In the genomic region with DNA sequence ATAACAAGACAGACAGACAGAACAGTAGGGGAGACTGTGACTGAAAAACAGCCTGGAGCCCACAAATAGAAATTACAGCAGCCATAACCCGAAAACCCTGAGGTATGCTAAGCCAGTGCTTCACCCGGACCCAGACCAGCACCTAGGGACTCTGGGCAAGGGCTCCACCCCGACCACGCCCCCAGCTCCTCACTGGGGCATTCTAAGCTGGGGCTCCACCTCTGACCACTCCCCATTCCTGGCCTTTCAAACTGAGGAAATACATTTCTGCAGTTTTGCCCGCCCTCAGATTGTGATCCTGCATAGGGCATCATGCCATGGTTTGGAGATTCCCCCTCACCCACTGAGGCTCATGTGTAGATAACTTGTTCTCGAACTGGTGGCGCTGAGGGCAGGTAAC, we compare ENCODE assay signal across 18 mouse cellular contexts. TPM values are rescaled to one million over a fixed set of nuclear protein-coding genes. Genes with fewer than 3 reads are reported as not detected.
DNase-seq lines count a peak whose midpoint lies in the region; ATAC-seq lines count a peak whose summit lies in the region.
"Had no signal": no experiment of that assay in that cellular context is flagged by ENCODE, and none has a peak within 500 bp of the region (broad histone marks: within the 10 kb centered on the region; RNA-seq: fewer than 3 reads in every experiment).

No protein-coding gene starts in this region.

- H3K36me3 ChIP-seq in stomach, embryonic 15.5 days = no peaks in the 10 kb centered on the region
- H3K36me3 ChIP-seq: forebrain, embryonic 10.5 days; heart, embryonic 15.5 days; liver, embryonic 15.5 days; midbrain, embryonic 13.5 days had no signal

- H3K27me3 ChIP-seq in stomach, embryonic 15.5 days (replicated peaks) = no peaks in the 10 kb centered on the region
- H3K27me3 ChIP-seq: liver, embryonic 15.5 days; midbrain, embryonic 13.5 days had no signal

- no peak overlapping the region for H3K4me3 ChIP-seq in stomach, embryonic 15.5 days (replicated peaks)
- H3K4me3 ChIP-seq: forebrain, embryonic 10.5 days; heart, embryonic 15.5 days; liver, embryonic 15.5 days; midbrain, embryonic 13.5 days had no signal

- H3K4me1 ChIP-seq in stomach, embryonic 15.5 days = no peaks in the 10 kb centered on the region
- H3K4me1 ChIP-seq: heart, embryonic 15.5 days; liver, embryonic 15.5 days; midbrain, embryonic 13.5 days had no signal

- no peak overlapping the region for H3K4me2 ChIP-seq in stomach, embryonic 15.5 days
- H3K4me2 ChIP-seq: heart, embryonic 15.5 days; liver, embryonic 15.5 days; midbrain, embryonic 13.5 days had no signal

- 36% methylated on average over 7 of the region's 7 CpGs for WGBS in stomach, embryonic 15.5 days

- H3K9ac ChIP-seq in stomach, embryonic 15.5 days = no peak overlapping the region
- H3K9ac ChIP-seq: heart, embryonic 15.5 days; liver, embryonic 15.5 days; midbrain, embryonic 13.5 days had no signal

- H3K9me3 ChIP-seq in stomach, embryonic 15.5 days = no peaks in the 10 kb centered on the region
- H3K9me3 ChIP-seq: forebrain, embryonic 10.5 days; heart, embryonic 15.5 days; liver, embryonic 15.5 days; midbrain, embryonic 13.5 days had no signal

- H3K27ac ChIP-seq in stomach, embryonic 15.5 days = no peak overlapping the region
- H3K27ac ChIP-seq: forebrain, embryonic 10.5 days; heart, embryonic 15.5 days; liver, embryonic 15.5 days; midbrain, embryonic 13.5 days had no signal

- peak; percentile 49 to 50 for DNase-seq in kidney, postnatal 4 days
- DNase-seq in kidney, postnatal 14 days = no peak
- peak; percentile 34 to 46 for DNase-seq in right cerebral cortex, postnatal 10 days (ENCODE audit: low spot score in 2 of 2)
- DNase-seq in right cerebral cortex, postnatal 14 days = no peak
- peak; percentile 75 for DNase-seq in ZHBTc4 (ENCODE audit: low read depth, low spot score)
- DNase-seq in gastrocnemius, adult 18-20 months (ENCODE audit: low spot score) = no peak
- DNase-seq in right cerebral cortex, postnatal 36 days (ENCODE audit: low spot score in 2 of 2) = no peak
- DNase-seq: cerebellum, adult 2 months; heart, adult 11 months; left cerebral cortex, postnatal 4 days; right cerebral cortex, postnatal 4 days; thymus, adult 2 months had no signal

- 0 out of 2 replicates have a peak, but pooled peaks have one; percentile 49 for ATAC-seq in stomach, embryonic 15.5 days (ENCODE audit: insufficient read depth, low FRiP score, low read depth)
- ATAC-seq: CD4-positive, CD25-positive, alpha-beta regulatory T cell, adult 4 months; midbrain, embryonic 13.5 days had no signal

RNA-seq across cellular contexts. Expression of gene Gng7, which starts 7.5 kb away (rescaled TPM):
- polyA plus RNA-seq in stomach, embryonic 15.5 days (2015; fragmentation: Nextera tagmentation; extraction: Ambion mirVana) = 4.8 and 4.9 TPM in 2 replicates
- total RNA-seq in gastrocnemius, adult 18-20 months (2021) = 1 to 10 TPM; 2.3 to 2.5 TPM

RNA-seq across cellular contexts. Expression of gene Diras1, which starts 18.2 kb away (rescaled TPM):
- polyA plus RNA-seq in stomach, embryonic 15.5 days (2015; fragmentation: Nextera tagmentation; extraction: Ambion mirVana) = 0.73 and 1.1 TPM in 2 replicates
- under 1 TPM in 1 of 2 experiments, not detected in 1; 0.07 TPM for total RNA-seq in gastrocnemius, adult 18-20 months (2021)
- polyA plus RNA-seq: CD4-positive, CD25-positive, alpha-beta regulatory T cell, adult 4 months; heart, embryonic 15.5 days had no signal

RNA-seq across cellular contexts. Expression of gene Slc39a3, which starts 30.0 kb away (rescaled TPM):
- polyA plus RNA-seq in stomach, embryonic 15.5 days (2015; fragmentation: Nextera tagmentation; extraction: Ambion mirVana) = 17.7 and 17.9 TPM in 2 replicates
- total RNA-seq in gastrocnemius, adult 18-20 months (2021) = 10 to 100 TPM; 13.7 TPM

RNA-seq across cellular contexts. Expression of gene Sgta, which starts 52.7 kb away (rescaled TPM):
- polyA plus RNA-seq in stomach, embryonic 15.5 days (2015; fragmentation: Nextera tagmentation; extraction: Ambion mirVana) = 159 and 163 TPM in 2 replicates
- 100 to 1,000 TPM; 101 to 103 TPM for total RNA-seq in gastrocnemius, adult 18-20 months (2021)

Comparison
In these comparisons a context has a peak if more than half of its experiments do, and no peak if none do; other contexts are left out.
1. DNase-seq: peak in kidney, postnatal 4 days (2 of 2), right cerebral cortex, postnatal 10 days (2 of 2) and ZHBTc4 (single experiment); none in kidney, postnatal 14 days (single experiment), right cerebral cortex, postnatal 14 days (single experiment), gastrocnemius, adult 18-20 months (single experiment) and right cerebral cortex, postnatal 36 days (0 of 2).